ENCODE assay signal across 30 mouse cellular contexts in genomic region chr3:33836576-33836975, GRCm38 (mm10).
"Had no signal": no experiment of that assay in that cellular context is flagged by ENCODE, and none has a peak within 500 bp of the region (broad histone marks: within the 10 kb centered on the region; RNA-seq: fewer than 3 reads in every experiment).

No protein-coding gene starts in this region.

- H3K4me3 ChIP-seq: heart, embryonic 10.5 days; heart, embryonic 12.5 days; heart, embryonic 13.5 days; heart, embryonic 15.5 days; hindbrain, embryonic 10.5 days; hindbrain, embryonic 12.5 days; hindbrain, embryonic 13.5 days; hindbrain, embryonic 15.5 days; intestine, embryonic 15.5 days; kidney, embryonic 15.5 days; layer of hippocampus, adult 2 months; left cerebral cortex, adult 2 months had no signal

- H3K4me1 ChIP-seq: hindbrain, embryonic 10.5 days; hindbrain, embryonic 12.5 days; hindbrain, embryonic 13.5 days; hindbrain, embryonic 15.5 days; intestine, embryonic 15.5 days; kidney, embryonic 15.5 days had no signal

- H3K9me3 ChIP-seq: heart, embryonic 10.5 days; heart, embryonic 12.5 days; heart, embryonic 15.5 days; hindbrain, embryonic 10.5 days; hindbrain, embryonic 12.5 days; hindbrain, embryonic 13.5 days; hindbrain, embryonic 15.5 days; intestine, embryonic 15.5 days; kidney, embryonic 15.5 days had no signal

- H3K27ac ChIP-seq: heart, embryonic 10.5 days; heart, embryonic 13.5 days; heart, embryonic 15.5 days; hindbrain, embryonic 10.5 days; hindbrain, embryonic 12.5 days; hindbrain, embryonic 13.5 days; hindbrain, embryonic 14.5 days; hindbrain, embryonic 15.5 days; hindbrain, postnatal 0 days; intestine, embryonic 15.5 days; kidney, embryonic 15.5 days; kidney, postnatal 0 days; layer of hippocampus, adult 2 months; left cerebral cortex, adult 2 months had no signal

- DNase-seq: heart, postnatal 10 days; heart, postnatal 14 days; heart, postnatal 36 days; kidney, adult 11 months; kidney, adult 18-20 months; kidney, adult 2 months; kidney, adult 8-10 months; kidney, adult 9 months; kidney, postnatal 10 days; kidney, postnatal 14 days; kidney, postnatal 25 days; kidney, postnatal 36 days; kidney, postnatal 4 days; layer of hippocampus, adult 9-11 months; layer of hippocampus, postnatal 36 days had no signal

- H3K27me3 ChIP-seq: heart, embryonic 12.5 days; heart, embryonic 13.5 days; heart, embryonic 15.5 days; hindbrain, embryonic 12.5 days; hindbrain, embryonic 13.5 days; hindbrain, embryonic 15.5 days; intestine, embryonic 15.5 days; kidney, embryonic 15.5 days had no signal

- H3K36me3 ChIP-seq: heart, embryonic 10.5 days; heart, embryonic 12.5 days; heart, embryonic 13.5 days; heart, embryonic 15.5 days; hindbrain, embryonic 10.5 days; hindbrain, embryonic 12.5 days; hindbrain, embryonic 15.5 days; intestine, embryonic 15.5 days; kidney, embryonic 15.5 days had no signal

- H3K9ac ChIP-seq: heart, embryonic 12.5 days; heart, embryonic 13.5 days; heart, embryonic 15.5 days; hindbrain, embryonic 12.5 days; hindbrain, embryonic 13.5 days; hindbrain, embryonic 14.5 days; hindbrain, embryonic 15.5 days; intestine, embryonic 15.5 days; kidney, embryonic 15.5 days had no signal
